Mouse (Mus musculus): ENCODE data around the gene Plaur. TPM values are rescaled to one million over a fixed set of nuclear protein-coding genes. Genes with fewer than 3 reads are reported as not detected.

Gene Plaur
- polyA plus RNA-seq, 1 experiment, result 0.79 TPM

DNA sequence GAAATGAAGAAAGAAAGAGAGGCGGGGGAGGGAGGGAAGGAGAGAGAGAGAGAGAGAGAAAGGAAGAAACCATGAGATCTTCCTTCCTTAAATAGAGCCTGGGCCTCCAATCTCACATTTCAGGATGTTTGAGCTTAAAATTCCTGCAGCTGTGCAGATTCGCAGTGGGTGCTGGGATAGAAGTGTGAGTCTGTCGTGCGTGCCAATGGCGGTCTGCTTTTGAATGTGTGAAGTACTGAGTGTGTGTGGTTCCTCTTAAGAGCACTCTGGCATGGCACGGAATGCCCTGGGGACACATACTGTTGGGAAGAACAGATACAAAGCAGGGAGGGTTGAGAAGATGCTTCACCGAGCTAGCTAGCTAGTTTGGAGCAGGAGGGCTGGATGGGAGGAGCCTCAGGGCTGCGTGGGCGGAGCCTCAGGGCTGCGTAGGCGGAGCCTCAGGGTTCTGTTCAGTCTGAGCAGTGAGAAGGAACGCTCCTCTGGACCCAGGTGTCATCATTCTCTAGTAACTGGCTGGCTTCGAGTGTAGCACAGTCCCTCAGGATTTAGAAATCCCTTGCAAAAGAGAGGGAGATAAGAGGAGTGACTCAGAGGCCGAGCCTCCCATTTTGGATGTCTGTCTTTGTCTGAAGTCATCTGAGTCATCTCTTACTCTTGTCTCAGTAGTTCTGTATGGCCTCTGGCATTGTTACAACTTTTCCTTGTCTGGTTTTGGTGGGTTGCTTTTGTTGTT is 13.3 kb upstream of the Plaur start:
- Histone ChIP-seq H3K4me1 (ENCODE audit: control insufficient read depth, insufficient read depth, low read length) (no peaks in the 10 kb centered on the region), H3K27me3 (ENCODE audit: control insufficient read depth, insufficient read depth, low read length) (no peaks in the 10 kb centered on the region), H3K27ac (ENCODE audit: insufficient read depth, low read length) (no peak overlapping the region), H3K4me3 (replicated peaks; ENCODE audit: insufficient read depth, low read depth, low read length) (no peak overlapping the region)
- TF ChIP-seq CTCF (IDR thresholded peaks at IDR 0.05; ENCODE audit: borderline replicate concordance, insufficient read depth, low read depth, low read length), result no peak
- TF ChIP-seq POLR2A (IDR thresholded peaks at IDR 0.05; ENCODE audit: borderline replicate concordance, insufficient read depth, low read length), result no peak
- 64% methylated on average over 14 of the region's 14 CpGs for WGBS
- no peak for DNase-seq

GRCm38 (mm10) chr7:24450585-24451017 is 11.7 kb upstream of the Plaur start:
- H3K27me3 ChIP-seq (ENCODE audit: control insufficient read depth, insufficient read depth, low read length), result no peaks in the 10 kb centered on the region
- DNase-seq, result no peak
- TF ChIP-seq POLR2A (IDR thresholded peaks at IDR 0.05; ENCODE audit: borderline replicate concordance, insufficient read depth, low read length) (no peak), CTCF (IDR thresholded peaks at IDR 0.05; ENCODE audit: borderline replicate concordance, insufficient read depth, low read depth, low read length) (no peak)
- no peaks in the 10 kb centered on the region for H3K4me1 ChIP-seq (ENCODE audit: control insufficient read depth, insufficient read depth, low read length)
- no peak overlapping the region for H3K4me3 ChIP-seq (replicated peaks; ENCODE audit: insufficient read depth, low read depth, low read length)
- H3K27ac ChIP-seq (ENCODE audit: insufficient read depth, low read length), result no peak overlapping the region
- WGBS, result 75% methylated on average over 9 of the region's 9 CpGs

DNA sequence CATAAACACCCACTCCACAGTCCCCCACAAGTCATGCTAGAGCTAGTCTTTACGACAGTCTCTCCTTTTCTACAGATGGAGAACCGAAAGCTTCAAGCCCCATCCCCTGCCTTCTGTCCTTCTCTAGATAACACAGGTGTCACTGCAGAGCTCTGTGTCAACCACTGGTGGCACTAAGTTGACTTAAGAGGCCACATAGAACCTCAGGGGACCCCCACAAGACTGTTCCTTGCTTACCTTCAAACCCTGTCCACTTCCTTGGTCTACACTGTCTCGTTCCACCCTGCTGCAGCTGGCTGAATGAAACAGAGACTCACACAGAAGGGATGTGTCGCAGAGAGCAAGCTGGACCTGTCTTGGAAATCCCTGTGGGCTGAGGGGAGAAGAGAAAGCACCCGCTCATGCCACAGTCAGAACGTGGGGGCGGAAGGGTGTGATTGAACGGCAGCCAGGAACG is 10.4 kb upstream of the Plaur start, which contains the start of gene Irgc1:
Gene Irgc1, minus strand, starts transcription at position 443 of the 457 bp plus-strand sequence.
- DNase-seq, result no peak
- WGBS, result 73% methylated on average over 9 of the region's 9 CpGs
- TF ChIP-seq POLR2A (IDR thresholded peaks at IDR 0.05; ENCODE audit: borderline replicate concordance, insufficient read depth, low read length) (no peak), CTCF (IDR thresholded peaks at IDR 0.05; ENCODE audit: borderline replicate concordance, insufficient read depth, low read depth, low read length) (no peak)

DNA sequence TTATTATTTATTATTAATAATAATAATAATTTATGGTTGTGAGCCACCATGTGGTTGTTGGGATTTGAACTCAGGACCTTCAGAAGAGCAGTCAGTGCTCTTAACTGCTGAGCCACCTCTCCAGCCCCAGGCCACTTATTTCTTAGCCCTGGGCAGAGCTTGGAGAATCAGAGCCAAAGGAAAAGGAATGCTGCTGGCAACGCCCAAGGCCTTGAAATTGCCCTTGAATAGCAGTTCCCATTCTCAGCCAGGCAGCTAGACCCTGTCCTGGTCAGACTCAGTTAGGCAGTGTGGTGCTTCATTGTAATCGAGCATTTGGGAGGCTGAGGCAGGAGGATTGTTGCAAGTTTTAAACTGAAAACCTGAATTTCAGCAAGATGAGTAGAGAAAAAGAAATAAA is 8.1 kb upstream of the Plaur start:
- Histone ChIP-seq H3K27ac (ENCODE audit: insufficient read depth, low read length) (no peak overlapping the region), H3K27me3 (ENCODE audit: control insufficient read depth, insufficient read depth, low read length) (no peaks in the 10 kb centered on the region), H3K4me3 (replicated peaks; ENCODE audit: insufficient read depth, low read depth, low read length) (no peak overlapping the region), H3K4me1 (ENCODE audit: control insufficient read depth, insufficient read depth, low read length) (no peaks in the 10 kb centered on the region)
- 80% methylated on average over 2 of the region's 2 CpGs for WGBS
- no peak for DNase-seq
- TF ChIP-seq CTCF (IDR thresholded peaks at IDR 0.05; ENCODE audit: borderline replicate concordance, insufficient read depth, low read depth, low read length) (no peak), POLR2A (IDR thresholded peaks at IDR 0.05; ENCODE audit: borderline replicate concordance, insufficient read depth, low read length) (no peak)

More for the DNA sequence above, 10.4 kb upstream of the Plaur start, which contains the start of gene Irgc1:
- no peak within 1 kb of the TSS for H3K27ac ChIP-seq (ENCODE audit: insufficient read depth, low read length)
- no peaks in the 10 kb centered on the region for H3K27me3 ChIP-seq (ENCODE audit: control insufficient read depth, insufficient read depth, low read length)
- H3K4me3 ChIP-seq (replicated peaks; ENCODE audit: insufficient read depth, low read depth, low read length), result no peak within 1 kb of the TSS
- no peaks in the 10 kb centered on the region for H3K4me1 ChIP-seq (ENCODE audit: control insufficient read depth, insufficient read depth, low read length)

- no peak overlapping the region for H3K4me3 ChIP-seq (replicated peaks; ENCODE audit: insufficient read depth, low read depth, low read length)
- H3K4me1 ChIP-seq (ENCODE audit: control insufficient read depth, insufficient read depth, low read length), result no peaks in the 10 kb centered on the region
- 88% methylated on average over 5 of the region's 5 CpGs for WGBS
- H3K27me3 ChIP-seq (ENCODE audit: control insufficient read depth, insufficient read depth, low read length), result no peaks in the 10 kb centered on the region
- no peak for DNase-seq
- TF ChIP-seq CTCF (IDR thresholded peaks at IDR 0.05; ENCODE audit: borderline replicate concordance, insufficient read depth, low read depth, low read length) (no peak), POLR2A (IDR thresholded peaks at IDR 0.05; ENCODE audit: borderline replicate concordance, insufficient read depth, low read length) (no peak)
- H3K27ac ChIP-seq (ENCODE audit: insufficient read depth, low read length), result no peak overlapping the region
Observed at GRCm38 (mm10) chr7:24455726-24456125, 6.6 kb upstream of the Plaur start.

GRCm38 (mm10) chr7:24457726-24458370 is 4.4 kb upstream of the Plaur start:
- H3K4me3 ChIP-seq (replicated peaks; ENCODE audit: insufficient read depth, low read depth, low read length), result no peak overlapping the region
- 74% methylated on average over 10 of the region's 10 CpGs for WGBS
- H3K27me3 ChIP-seq (ENCODE audit: control insufficient read depth, insufficient read depth, low read length), result no peaks in the 10 kb centered on the region
- no peaks in the 10 kb centered on the region for H3K4me1 ChIP-seq (ENCODE audit: control insufficient read depth, insufficient read depth, low read length)
- no peak overlapping the region for H3K27ac ChIP-seq (ENCODE audit: insufficient read depth, low read length)
- no peak for TF ChIP-seq CTCF (IDR thresholded peaks at IDR 0.05; ENCODE audit: borderline replicate concordance, insufficient read depth, low read depth, low read length)
- TF ChIP-seq POLR2A (IDR thresholded peaks at IDR 0.05; ENCODE audit: borderline replicate concordance, insufficient read depth, low read length), result no peak
- no peak for DNase-seq

DNA sequence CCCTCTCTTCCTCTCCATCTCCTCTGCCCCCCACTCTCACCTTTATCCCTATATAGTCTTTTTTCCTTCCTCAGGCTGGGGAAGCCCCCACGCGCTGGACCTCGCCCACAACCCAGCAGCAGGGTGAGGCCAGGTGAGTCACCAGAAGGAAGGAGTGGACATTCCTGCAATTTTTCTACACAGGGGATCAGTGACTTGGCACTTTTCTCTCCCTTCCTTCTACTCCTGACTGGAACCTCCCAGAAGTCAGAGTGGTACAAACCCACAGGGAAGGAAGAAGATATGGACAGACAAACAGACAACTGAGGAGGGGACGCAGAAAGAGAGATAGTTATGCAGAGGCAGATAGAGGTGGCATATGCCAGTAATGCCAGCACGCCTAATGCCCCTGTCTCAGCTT is 2.8 kb upstream of the Plaur start:
- whole genome bisulfite sequencing, result 87% methylated on average over 5 of the region's 5 CpGs
- no peak overlapping the region for H3K27ac ChIP-seq (ENCODE audit: insufficient read depth, low read length)
- H3K4me1 ChIP-seq (ENCODE audit: control insufficient read depth, insufficient read depth, low read length), result no peaks in the 10 kb centered on the region
- no peak for DNase-seq
- H3K4me3 ChIP-seq (replicated peaks; ENCODE audit: insufficient read depth, low read depth, low read length), result no peak overlapping the region
- TF ChIP-seq CTCF (IDR thresholded peaks at IDR 0.05; ENCODE audit: borderline replicate concordance, insufficient read depth, low read depth, low read length), result no peak
- TF ChIP-seq POLR2A (IDR thresholded peaks at IDR 0.05; ENCODE audit: borderline replicate concordance, insufficient read depth, low read length), result no peak
- no peaks in the 10 kb centered on the region for H3K27me3 ChIP-seq (ENCODE audit: control insufficient read depth, insufficient read depth, low read length)

GRCm38 (mm10) chr7:24459843-24460242 is 2.4 kb upstream of the Plaur start:
- Histone ChIP-seq H3K27ac (ENCODE audit: insufficient read depth, low read length) (no peak overlapping the region), H3K4me1 (ENCODE audit: control insufficient read depth, insufficient read depth, low read length) (no peaks in the 10 kb centered on the region), H3K27me3 (ENCODE audit: control insufficient read depth, insufficient read depth, low read length) (no peaks in the 10 kb centered on the region), H3K4me3 (replicated peaks; ENCODE audit: insufficient read depth, low read depth, low read length) (no peak overlapping the region)
- DNase-seq, result no peak
- TF ChIP-seq POLR2A (IDR thresholded peaks at IDR 0.05; ENCODE audit: borderline replicate concordance, insufficient read depth, low read length) (no peak), CTCF (IDR thresholded peaks at IDR 0.05; ENCODE audit: borderline replicate concordance, insufficient read depth, low read depth, low read length) (no peak)
- 51% methylated on average over 3 of the region's 3 CpGs for WGBS
